Mouse (Mus musculus) brain, embryonic 14.5 days (tissue): ENCODE measurements around the gene Ccdc148.

Experiments used
- CTCF ChIP-seq: fragments of 200-500 bp; IDR thresholded peaks from 2 replicates; pipeline ENCODE4 v1.5.1; 2012; ENCODE audit warnings: inconsistent platforms, mild to moderate bottlenecking, moderate library complexity, borderline replicate concordance; ENCODE audit not compliant: insufficient read depth, insufficient read length; ENCODE audit errors: extremely low read depth
- POLR2A ChIP-seq: fragments of 200-500 bp; IDR thresholded peaks from 2 replicates; pipeline ENCODE4 v1.6.1; 2012; ENCODE audit warnings: mild to moderate bottlenecking, inconsistent platforms, borderline replicate concordance; ENCODE audit not compliant: poor library complexity, insufficient read depth, insufficient read length, severe bottlenecking; ENCODE audit errors: extremely low read depth

DNA sequence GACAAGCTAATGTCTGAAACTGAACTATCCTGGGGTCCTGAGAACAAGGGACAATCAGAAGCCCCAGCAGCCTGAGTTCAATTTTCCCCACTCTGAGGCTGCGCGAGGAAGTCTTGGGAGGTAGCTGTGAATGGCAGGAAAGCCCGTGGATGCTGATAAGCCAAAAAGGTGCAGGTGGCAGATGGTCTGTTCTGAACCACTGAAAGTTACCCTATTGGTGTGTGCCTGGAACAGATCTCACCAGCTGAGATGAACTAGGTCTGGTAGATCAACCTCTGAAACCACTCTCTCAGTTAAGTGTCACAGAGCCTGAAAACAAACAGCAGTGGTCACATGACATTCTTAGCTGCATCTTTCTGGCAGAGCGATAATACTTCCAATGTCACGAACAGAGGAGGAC, 360.9 kb downstream of the Ccdc148 start:
- TF ChIP-seq CTCF (no peak), POLR2A (no peak)
